Comparison of ENCODE assay signal across 15 mouse cellular contexts in the genomic region with DNA sequence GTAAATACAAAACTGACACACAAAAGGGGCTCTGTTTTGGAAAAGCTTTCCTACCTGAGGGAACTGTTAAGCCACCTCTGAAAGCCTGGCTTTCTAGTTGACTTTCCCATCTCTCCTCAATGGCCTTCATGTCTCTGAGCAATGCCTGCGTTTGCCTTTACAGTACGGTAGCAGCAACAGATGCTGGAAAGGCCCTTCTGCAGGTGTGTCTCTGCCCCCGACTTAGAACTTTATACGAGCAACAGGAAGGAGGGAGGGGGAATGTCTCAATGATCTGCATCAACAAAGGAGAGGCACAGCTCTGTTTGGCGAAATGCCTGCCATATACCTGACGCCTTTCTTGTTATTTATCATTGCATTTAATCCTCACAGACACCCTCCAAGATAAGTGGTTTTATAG.
DNase-seq lines count a peak whose midpoint lies in the region.
"Had no signal": no experiment of that assay in that cellular context is flagged by ENCODE, and none has a peak within 500 bp of the region (broad histone marks: within the 10 kb centered on the region; RNA-seq: fewer than 3 reads in every experiment).

No protein-coding gene starts in this region.

- intact Hi-C loops in heart, postnatal 14 days (cut with DNase I) = no loop called here
- intact Hi-C loops in heart, postnatal 36 days (cut with DNase I) = no loop called here

- peak; percentile 81 for DNase-seq in heart, adult 11 months
- no peak for DNase-seq in heart, postnatal 14 days
- DNase-seq in T-cell, adult 2 months (ENCODE audit: low spot score) = peak; percentile 75
- peak; percentile 50 to 81 for DNase-seq in thymus, adult 18-20 months
- DNase-seq in thymus, postnatal 4 days = peak; percentile 68
- no peak for DNase-seq in MN1 (ENCODE audit: low spot score)
- no peak for DNase-seq in heart, postnatal 36 days
- DNase-seq: adrenal gland, postnatal 14 days; cerebellum, adult 11-12 months; cerebellum, postnatal 25 days; gastrocnemius, postnatal 10 days; heart, adult 2 months; kidney, adult 8-10 months; kidney, postnatal 14 days; right cerebral cortex, adult 18-20 months had no signal

Comparison
In these comparisons a context has a peak if more than half of its experiments do, and no peak if none do; other contexts are left out.
1. DNase-seq: peak in heart, adult 11 months (single experiment), T-cell, adult 2 months (single experiment), thymus, adult 18-20 months (2 of 2) and thymus, postnatal 4 days (single experiment); none in heart, postnatal 14 days (0 of 2), MN1 (single experiment) and heart, postnatal 36 days (0 of 2).